Mouse (Mus musculus): Measurements from ENCODE around the gene Sox5. TPM values are rescaled to one million over a fixed set of nuclear protein-coding genes. Genes with fewer than 3 reads are reported as not detected.

Gene Sox5
- polyA plus RNA-seq, 1 experiment from 2014 or later = 4.2 TPM

GRCm38 (mm10) chr6:144652876-144653275 is 128.9 kb downstream of the Sox5 start:
- WGBS (ENCODE audit: insufficient replicate concordance) = 62% methylated on average over 5 of the region's 5 CpGs

DNA sequence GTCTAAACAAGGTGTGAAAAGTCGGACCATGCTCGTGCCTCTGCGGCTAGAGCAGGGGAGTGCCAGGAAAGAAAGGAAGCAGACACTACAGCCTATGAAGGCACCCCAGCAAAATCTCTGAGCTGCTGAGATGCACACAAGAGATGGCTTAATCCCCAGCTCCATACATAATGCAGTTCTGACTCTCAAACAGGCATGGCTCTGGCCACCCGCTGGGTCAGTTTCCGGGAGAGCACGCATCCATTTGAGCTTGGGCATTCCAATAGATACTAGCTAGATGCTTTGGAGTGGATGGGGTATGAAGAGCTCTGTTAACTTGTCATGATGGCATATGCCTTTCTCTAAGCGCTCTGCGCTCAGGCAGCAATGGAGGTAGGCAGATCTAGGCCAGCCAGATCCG is 132.9 kb downstream of the Sox5 start:
- no peaks in the 10 kb centered on the region for H3K9me3 ChIP-seq (replicated peaks)
- H3K27ac ChIP-seq (replicated peaks) = no peak overlapping the region
- H3K27me3 ChIP-seq = no peaks in the 10 kb centered on the region
- ATAC-seq (ENCODE audit: insufficient read depth) = no peak
- H3K9ac ChIP-seq = no peak overlapping the region
- no peak overlapping the region for H3K4me3 ChIP-seq (replicated peaks)
- H3K4me2 ChIP-seq = no peak overlapping the region
- no peaks in the 10 kb centered on the region for H3K36me3 ChIP-seq (replicated peaks)
- peaks cover 12% of the 10 kb centered on the region for H3K4me1 ChIP-seq (replicated peaks)
- 66% methylated on average over 9 of the region's 9 CpGs for WGBS (ENCODE audit: insufficient replicate concordance)

More at GRCm38 (mm10) chr6:144652876-144653275, 128.9 kb downstream of the Sox5 start:
- no peaks in the 10 kb centered on the region for H3K9me3 ChIP-seq (replicated peaks)
- H3K4me2 ChIP-seq = no peak overlapping the region
- peak overlapping the region; percentile 64; the same call in 1 of the 2 replicates for H3K27ac ChIP-seq (replicated peaks)
- no peak overlapping the region for H3K9ac ChIP-seq
- no peak overlapping the region for H3K4me3 ChIP-seq (replicated peaks)
- H3K36me3 ChIP-seq (replicated peaks) = no peaks in the 10 kb centered on the region
- peaks cover 8% of the 10 kb centered on the region for H3K4me1 ChIP-seq (replicated peaks)
- ATAC-seq (ENCODE audit: insufficient read depth) = peak; percentile 70
- no peaks in the 10 kb centered on the region for H3K27me3 ChIP-seq

DNA sequence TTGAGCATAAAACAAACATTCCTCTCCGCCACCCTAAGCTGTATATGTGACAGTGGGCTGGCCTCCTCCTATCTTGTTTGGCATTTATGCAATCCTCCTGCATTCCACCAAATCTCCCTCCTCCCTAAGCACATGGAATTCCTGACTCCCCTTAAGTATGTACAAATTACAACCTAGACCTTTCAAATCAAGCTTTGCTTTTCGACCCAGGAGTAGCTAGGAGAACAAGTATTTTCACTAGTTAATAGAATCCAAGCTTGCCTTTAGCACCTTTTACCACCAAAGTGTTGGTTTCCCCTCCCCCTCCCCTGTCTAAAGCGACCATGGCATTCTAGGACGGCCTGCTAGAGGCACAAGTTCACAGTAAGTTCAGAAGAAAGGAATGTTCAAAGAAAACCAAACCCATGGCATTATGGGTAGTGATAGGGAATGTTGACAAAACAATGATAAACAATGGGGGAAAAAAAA is 133.6 kb downstream of the Sox5 start:
- Histone ChIP-seq H3K4me1 (replicated peaks) (peaks cover 12% of the 10 kb centered on the region), H3K36me3 (replicated peaks) (no peaks in the 10 kb centered on the region), H3K9ac (no peak overlapping the region), H3K27me3 (no peaks in the 10 kb centered on the region), H3K4me3 (replicated peaks) (no peak overlapping the region), H3K27ac (replicated peaks) (no peak overlapping the region), H3K9me3 (replicated peaks) (no peaks in the 10 kb centered on the region), H3K4me2 (no peak overlapping the region)
- ATAC-seq (ENCODE audit: insufficient read depth) = no peak
- WGBS (ENCODE audit: insufficient replicate concordance) = 28% methylated on average over 4 of the region's 4 CpGs

DNA sequence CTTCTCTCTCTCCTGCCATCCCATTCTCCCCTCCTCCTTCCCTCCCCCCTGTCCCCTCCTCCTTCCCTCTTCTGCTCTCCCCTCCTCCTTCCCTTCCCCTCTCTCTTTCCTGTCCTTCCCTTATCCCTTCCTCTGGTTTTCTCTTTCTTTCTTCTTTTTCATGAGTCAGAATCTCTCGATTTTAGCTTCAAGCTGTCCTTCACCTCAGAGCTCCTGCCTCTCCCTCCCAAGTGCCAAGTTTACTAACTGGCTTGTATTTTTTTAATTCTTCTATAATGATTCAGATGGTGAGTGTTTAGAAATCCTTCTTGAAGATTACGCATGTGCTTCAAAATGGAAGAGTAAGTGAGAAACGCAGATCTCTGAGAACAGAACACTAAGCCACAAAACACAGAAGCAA is 135.4 kb downstream of the Sox5 start:
- Histone ChIP-seq H3K4me2 (no peak overlapping the region), H3K27ac (replicated peaks) (no peak overlapping the region), H3K9me3 (replicated peaks) (no peaks in the 10 kb centered on the region), H3K9ac (no peak overlapping the region), H3K4me3 (replicated peaks) (no peak overlapping the region), H3K27me3 (no peaks in the 10 kb centered on the region), H3K36me3 (replicated peaks) (no peaks in the 10 kb centered on the region), H3K4me1 (replicated peaks) (peaks cover 14% of the 10 kb centered on the region)
- 50% methylated on average over 3 of the region's 3 CpGs for WGBS (ENCODE audit: insufficient replicate concordance)
- ATAC-seq (ENCODE audit: insufficient read depth) = no peak

DNA sequence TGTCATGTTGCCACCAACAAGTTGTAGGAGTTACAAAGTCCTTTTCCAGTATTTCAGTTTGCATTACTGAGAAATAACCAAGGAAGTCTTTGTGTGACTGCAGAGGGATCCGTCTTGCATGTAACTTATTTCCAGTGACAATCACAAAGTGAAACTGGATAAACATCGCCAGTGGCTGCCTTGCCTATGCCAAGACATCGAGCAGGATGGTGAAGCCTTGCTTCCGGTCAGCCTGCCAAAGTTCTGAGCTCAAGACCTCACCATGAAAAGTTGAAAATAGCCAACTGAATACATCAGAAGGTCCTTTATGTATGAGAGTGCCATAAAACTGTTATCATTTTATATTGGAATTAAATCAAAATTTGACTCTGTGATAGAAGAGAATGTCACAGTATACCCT is 136.0 kb downstream of the Sox5 start:
- no peak for ATAC-seq (ENCODE audit: insufficient read depth)
- Histone ChIP-seq H3K27me3 (no peaks in the 10 kb centered on the region), H3K4me3 (replicated peaks) (no peak overlapping the region), H3K4me1 (replicated peaks) (peaks cover 12% of the 10 kb centered on the region), H3K9me3 (replicated peaks) (no peaks in the 10 kb centered on the region), H3K27ac (replicated peaks) (no peak overlapping the region), H3K4me2 (no peak overlapping the region), H3K9ac (no peak overlapping the region), H3K36me3 (replicated peaks) (no peaks in the 10 kb centered on the region)
- 67% methylated on average over 4 of the region's 4 CpGs for WGBS (ENCODE audit: insufficient replicate concordance)

- Histone ChIP-seq H3K27ac (replicated peaks) (no peak overlapping the region), H3K4me3 (replicated peaks) (no peak overlapping the region), H3K4me1 (replicated peaks) (peaks cover 12% of the 10 kb centered on the region), H3K4me2 (no peak overlapping the region), H3K9ac (no peak overlapping the region), H3K27me3 (no peaks in the 10 kb centered on the region), H3K9me3 (replicated peaks) (no peaks in the 10 kb centered on the region), H3K36me3 (replicated peaks) (no peaks in the 10 kb centered on the region)
- ATAC-seq (ENCODE audit: insufficient read depth) = peak; percentile 18; the same call in 1 of the 2 replicates
- 49% methylated on average over 4 of the region's 4 CpGs for WGBS (ENCODE audit: insufficient replicate concordance)
Measured at GRCm38 (mm10) chr6:144644711-144645110, 137.1 kb downstream of the Sox5 start.

DNA sequence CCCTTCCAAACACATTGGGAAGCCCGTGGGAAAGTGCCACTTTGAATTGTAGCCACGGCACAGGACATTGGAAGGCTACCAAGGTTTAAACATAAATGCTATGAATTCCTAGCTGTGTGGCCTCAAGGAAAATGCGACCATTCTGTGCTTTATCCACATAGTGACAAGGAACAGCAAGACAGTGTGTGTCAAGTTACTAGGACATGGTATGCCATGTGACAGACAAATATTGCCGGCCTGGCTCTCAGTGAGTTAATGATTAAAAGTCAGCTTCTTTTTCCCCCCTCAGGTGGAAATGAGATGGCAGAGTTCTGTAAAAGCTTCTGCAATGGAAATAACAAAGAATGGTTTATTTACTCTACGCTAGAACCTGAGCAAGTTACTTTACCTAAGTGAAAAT is 138.2 kb downstream of the Sox5 start:
- Histone ChIP-seq H3K4me1 (replicated peaks) (peaks cover 6% of the 10 kb centered on the region; the same call in 1 of the 2 replicates), H3K27ac (replicated peaks) (no peak overlapping the region), H3K4me2 (no peak overlapping the region), H3K27me3 (no peaks in the 10 kb centered on the region), H3K4me3 (replicated peaks) (no peak overlapping the region), H3K36me3 (replicated peaks) (no peaks in the 10 kb centered on the region), H3K9ac (no peak overlapping the region), H3K9me3 (replicated peaks) (no peaks in the 10 kb centered on the region)
- ATAC-seq (ENCODE audit: insufficient read depth) = no peak
- 62% methylated on average over 5 of the region's 5 CpGs for WGBS (ENCODE audit: insufficient replicate concordance)

DNA sequence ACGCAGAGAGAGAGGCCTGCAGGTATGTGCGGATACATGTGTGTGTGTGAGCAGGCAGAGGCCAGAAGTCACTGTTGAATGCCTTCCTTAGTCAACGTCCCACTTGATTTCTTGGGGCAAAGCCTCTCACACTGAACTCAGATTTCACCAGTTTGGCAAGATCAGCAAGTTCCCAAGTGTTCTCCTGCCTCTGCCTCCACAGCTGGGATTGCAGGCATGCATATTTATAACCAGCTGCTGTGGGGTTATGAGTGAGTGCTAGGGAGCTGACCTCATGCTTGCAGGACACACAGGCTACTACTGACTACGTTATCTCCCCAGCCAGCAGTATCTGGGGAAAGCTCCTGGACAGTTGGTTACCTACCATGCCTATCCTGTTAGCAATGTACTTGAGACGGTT is 139.9 kb downstream of the Sox5 start:
- Histone ChIP-seq H3K9me3 (replicated peaks) (no peaks in the 10 kb centered on the region), H3K9ac (no peak overlapping the region), H3K4me1 (replicated peaks) (peaks cover 6% of the 10 kb centered on the region; the same call in 1 of the 2 replicates), H3K4me2 (no peak overlapping the region), H3K27ac (replicated peaks) (no peak overlapping the region), H3K27me3 (no peaks in the 10 kb centered on the region), H3K4me3 (replicated peaks) (no peak overlapping the region), H3K36me3 (replicated peaks) (no peaks in the 10 kb centered on the region)
- WGBS (ENCODE audit: insufficient replicate concordance) = 51% methylated on average over 5 of the region's 5 CpGs
- ATAC-seq (ENCODE audit: insufficient read depth) = no peak

GRCm38 (mm10) chr6:144640591-144640990 is 141.2 kb downstream of the Sox5 start:
- no peaks in the 10 kb centered on the region for H3K27me3 ChIP-seq
- no peak for ATAC-seq (ENCODE audit: insufficient read depth)
- H3K4me1 ChIP-seq (replicated peaks) = peaks cover 6% of the 10 kb centered on the region; the same call in 1 of the 2 replicates
- H3K27ac ChIP-seq (replicated peaks) = no peak overlapping the region
- H3K9me3 ChIP-seq (replicated peaks) = no peaks in the 10 kb centered on the region
- WGBS (ENCODE audit: insufficient replicate concordance) = 62% methylated on average over 3 of the region's 3 CpGs
- no peak overlapping the region for H3K4me3 ChIP-seq (replicated peaks)
- no peak overlapping the region for H3K4me2 ChIP-seq
- H3K9ac ChIP-seq = no peak overlapping the region
- no peaks in the 10 kb centered on the region for H3K36me3 ChIP-seq (replicated peaks)

GRCm38 (mm10) chr6:144638547-144638946 is 143.2 kb downstream of the Sox5 start:
- Histone ChIP-seq H3K4me3 (replicated peaks) (no peak overlapping the region), H3K27me3 (no peaks in the 10 kb centered on the region), H3K4me2 (no peak overlapping the region), H3K27ac (replicated peaks) (no peak overlapping the region), H3K36me3 (replicated peaks) (no peaks in the 10 kb centered on the region), H3K9ac (no peak overlapping the region), H3K4me1 (replicated peaks) (peaks cover 3% of the 10 kb centered on the region; the same call in 1 of the 2 replicates), H3K9me3 (replicated peaks) (no peaks in the 10 kb centered on the region)
- no peak for ATAC-seq (ENCODE audit: insufficient read depth)
- WGBS (ENCODE audit: insufficient replicate concordance) = 37% methylated on average over 5 of the region's 5 CpGs

DNA sequence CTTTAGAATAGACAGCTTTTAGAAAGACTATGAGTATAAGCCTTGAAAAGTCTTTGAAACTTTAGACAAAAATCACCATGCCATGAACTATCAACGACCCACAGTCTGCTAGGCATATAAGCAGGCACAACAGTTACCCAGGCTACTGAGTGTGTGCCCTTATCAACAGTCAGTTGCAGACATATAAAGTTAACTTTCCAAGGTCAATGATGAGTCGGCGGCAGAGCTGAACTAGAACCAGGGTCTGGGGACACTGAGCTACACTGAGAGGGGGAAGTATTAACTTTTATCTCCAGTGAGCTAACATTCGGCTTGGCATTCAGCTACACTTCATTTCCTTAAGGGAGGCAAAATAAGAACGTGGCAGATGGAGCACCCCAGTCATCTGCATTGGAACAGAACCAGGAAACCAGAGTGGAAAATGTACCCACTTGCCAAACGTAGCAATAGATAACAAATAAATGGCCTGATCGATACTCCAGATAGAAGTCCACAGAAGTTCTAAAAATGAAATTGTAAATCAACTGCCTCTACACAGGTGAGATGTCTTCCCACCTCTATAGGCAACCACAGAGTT is 154.2 kb downstream of the Sox5 start:
- WGBS (ENCODE audit: insufficient replicate concordance) = 34% methylated on average over 7 of the region's 7 CpGs
- Histone ChIP-seq H3K36me3 (replicated peaks) (no peaks in the 10 kb centered on the region), H3K4me3 (replicated peaks) (no peak overlapping the region), H3K9ac (no peak overlapping the region), H3K4me1 (replicated peaks) (no peaks in the 10 kb centered on the region), H3K4me2 (no peak overlapping the region), H3K27ac (replicated peaks) (no peak overlapping the region), H3K27me3 (no peaks in the 10 kb centered on the region), H3K9me3 (replicated peaks) (no peaks in the 10 kb centered on the region)
- no peak for ATAC-seq (ENCODE audit: insufficient read depth)

Measured in liver, embryonic 15.5 days (tissue).